Mouse (Mus musculus): ENCODE results near the gene Cyp2w1. TPM values are rescaled to one million over a fixed set of nuclear protein-coding genes. Genes with fewer than 3 reads are reported as not detected.

Cyp2w1 gene
- polyA plus RNA-seq, 1 experiment from 2014 or later, result not detected

GRCm38 (mm10) chr5:139381586-139382513, 29.4 kb downstream of the Cyp2w1 start:
- no peak overlapping the region for H3K4me3 ChIP-seq (ENCODE audit: low read length)

GRCm38 (mm10) chr5:139382760-139383159, 30.3 kb downstream of the Cyp2w1 start:
- H3K27ac ChIP-seq (ENCODE audit: low read depth, low read length), result peak overlapping the region; percentile 66
- peak overlapping the region; percentile 1; the same call in 1 of the 2 replicates for H3K4me2 ChIP-seq (replicated peaks; ENCODE audit: low read depth, low read length)
- H3K4me3 ChIP-seq (ENCODE audit: low read length), result no peak overlapping the region
- 62% methylated on average over 8 of the region's 8 CpGs for WGBS
- H3K36me3 ChIP-seq (ENCODE audit: control insufficient read depth, insufficient read depth, low read length), result no peaks in the 10 kb centered on the region
- H3K27me3 ChIP-seq (ENCODE audit: control insufficient read depth, insufficient read depth, low read length), result no peaks in the 10 kb centered on the region
- H3K4me1 ChIP-seq (ENCODE audit: control insufficient read depth, insufficient read depth, low read length), result peaks cover 74% of the 10 kb centered on the region
- no peak for ATAC-seq (ENCODE audit: low FRiP score, low TSS enrichment)
- H3K9me3 ChIP-seq (ENCODE audit: control insufficient read depth, low read length), result no peaks in the 10 kb centered on the region
- peak overlapping the region; percentile 45; the same call in 1 of the 2 replicates for H3K9ac ChIP-seq (ENCODE audit: low read depth, low read length)

More at GRCm38 (mm10) chr5:139381586-139382513, 29.4 kb downstream of the Cyp2w1 start:
- WGBS, result 84% methylated on average over 18 of the region's 18 CpGs
- peaks cover 76% of the 10 kb centered on the region for H3K4me1 ChIP-seq (ENCODE audit: control insufficient read depth, insufficient read depth, low read length)
- no peaks in the 10 kb centered on the region for H3K36me3 ChIP-seq (ENCODE audit: control insufficient read depth, insufficient read depth, low read length)
- no peaks in the 10 kb centered on the region for H3K27me3 ChIP-seq (ENCODE audit: control insufficient read depth, insufficient read depth, low read length)
- ATAC-seq (ENCODE audit: low FRiP score, low TSS enrichment), result no peak
- H3K4me2 ChIP-seq (replicated peaks; ENCODE audit: low read depth, low read length), result peak overlapping the region; percentile 1
- H3K27ac ChIP-seq (ENCODE audit: low read depth, low read length), result peak overlapping the region; percentile 66; the same call in 1 of the 2 replicates
- no peaks in the 10 kb centered on the region for H3K9me3 ChIP-seq (ENCODE audit: control insufficient read depth, low read length)
- H3K9ac ChIP-seq (ENCODE audit: low read depth, low read length), result 0 out of 2 replicates have a peak overlapping the region, but pooled peaks have one; percentile 45

GRCm38 (mm10) chr5:139383234-139383633, 30.8 kb downstream of the Cyp2w1 start:
- 86% methylated on average over 9 of the region's 9 CpGs for WGBS
- H3K9me3 ChIP-seq (ENCODE audit: control insufficient read depth, low read length), result no peaks in the 10 kb centered on the region
- peaks cover 74% of the 10 kb centered on the region for H3K4me1 ChIP-seq (ENCODE audit: control insufficient read depth, insufficient read depth, low read length)
- no peak overlapping the region for H3K4me3 ChIP-seq (ENCODE audit: low read length)
- no peaks in the 10 kb centered on the region for H3K27me3 ChIP-seq (ENCODE audit: control insufficient read depth, insufficient read depth, low read length)
- H3K36me3 ChIP-seq (ENCODE audit: control insufficient read depth, insufficient read depth, low read length), result no peaks in the 10 kb centered on the region
- H3K9ac ChIP-seq (ENCODE audit: low read depth, low read length), result no peak overlapping the region
- H3K27ac ChIP-seq (ENCODE audit: low read depth, low read length), result peak overlapping the region; percentile 66; the same call in 1 of the 2 replicates
- ATAC-seq (ENCODE audit: low FRiP score, low TSS enrichment), result no peak
- H3K4me2 ChIP-seq (replicated peaks; ENCODE audit: low read depth, low read length), result no peak overlapping the region

- Histone ChIP-seq H3K4me1 (ENCODE audit: control insufficient read depth, insufficient read depth, low read length) (peaks cover 76% of the 10 kb centered on the region), H3K9ac (ENCODE audit: low read depth, low read length) (no peak overlapping the region), H3K9me3 (ENCODE audit: control insufficient read depth, low read length) (no peaks in the 10 kb centered on the region), H3K4me3 (ENCODE audit: low read length) (no peak overlapping the region), H3K27ac (ENCODE audit: low read depth, low read length) (peak overlapping the region; percentile 20; the same call in 1 of the 2 replicates), H3K36me3 (ENCODE audit: control insufficient read depth, insufficient read depth, low read length) (no peaks in the 10 kb centered on the region), H3K27me3 (ENCODE audit: control insufficient read depth, insufficient read depth, low read length) (no peaks in the 10 kb centered on the region), H3K4me2 (replicated peaks; ENCODE audit: low read depth, low read length) (no peak overlapping the region)
- ATAC-seq (ENCODE audit: low FRiP score, low TSS enrichment), result peak; percentile 43
- WGBS, result 30% methylated on average over 10 of the region's 10 CpGs
Observed at GRCm38 (mm10) chr5:139384531-139384930, 32.1 kb downstream of the Cyp2w1 start.

GRCm38 (mm10) chr5:139386047-139386446, 33.6 kb downstream of the Cyp2w1 start:
- Histone ChIP-seq H3K9ac (ENCODE audit: low read depth, low read length) (no peak overlapping the region), H3K4me1 (ENCODE audit: control insufficient read depth, insufficient read depth, low read length) (peaks cover 67% of the 10 kb centered on the region), H3K9me3 (ENCODE audit: control insufficient read depth, low read length) (no peaks in the 10 kb centered on the region), H3K27me3 (ENCODE audit: control insufficient read depth, insufficient read depth, low read length) (no peaks in the 10 kb centered on the region), H3K4me2 (replicated peaks; ENCODE audit: low read depth, low read length) (no peak overlapping the region), H3K36me3 (ENCODE audit: control insufficient read depth, insufficient read depth, low read length) (no peaks in the 10 kb centered on the region), H3K27ac (ENCODE audit: low read depth, low read length) (no peak overlapping the region), H3K4me3 (ENCODE audit: low read length) (no peak overlapping the region)
- no peak for ATAC-seq (ENCODE audit: low FRiP score, low TSS enrichment)
- 93% methylated on average over 5 of the region's 5 CpGs for WGBS

GRCm38 (mm10) chr5:139387329-139388194, 35.1 kb downstream of the Cyp2w1 start:
- H3K27me3 ChIP-seq (ENCODE audit: control insufficient read depth, insufficient read depth, low read length), result no peaks in the 10 kb centered on the region
- 0 out of 2 replicates have a peak, but pooled peaks cover 2% of the 10 kb centered on the region for H3K36me3 ChIP-seq (ENCODE audit: control insufficient read depth, insufficient read depth, low read length)
- H3K27ac ChIP-seq (ENCODE audit: low read depth, low read length), result peak overlapping the region; percentile 63
- H3K9ac ChIP-seq (ENCODE audit: low read depth, low read length), result no peak overlapping the region; the same call in 1 of the 2 replicates
- no peak overlapping the region for H3K4me2 ChIP-seq (replicated peaks; ENCODE audit: low read depth, low read length)
- H3K9me3 ChIP-seq (ENCODE audit: control insufficient read depth, low read length), result no peaks in the 10 kb centered on the region
- H3K4me1 ChIP-seq (ENCODE audit: control insufficient read depth, insufficient read depth, low read length), result peaks cover 54% of the 10 kb centered on the region
- no peak overlapping the region for H3K4me3 ChIP-seq (ENCODE audit: low read length)
- 62% methylated on average over 10 of the region's 10 CpGs for WGBS
- ATAC-seq (ENCODE audit: low FRiP score, low TSS enrichment), result no peak

GRCm38 (mm10) chr5:139388195-139388570, 35.8 kb downstream of the Cyp2w1 start:
- Histone ChIP-seq H3K27ac (ENCODE audit: low read depth, low read length) (peak overlapping the region; percentile 63; the same call in 1 of the 2 replicates), H3K27me3 (ENCODE audit: control insufficient read depth, insufficient read depth, low read length) (no peaks in the 10 kb centered on the region), H3K9ac (ENCODE audit: low read depth, low read length) (no peak overlapping the region), H3K4me3 (ENCODE audit: low read length) (no peak overlapping the region), H3K9me3 (ENCODE audit: control insufficient read depth, low read length) (no peaks in the 10 kb centered on the region), H3K4me1 (ENCODE audit: control insufficient read depth, insufficient read depth, low read length) (peaks cover 50% of the 10 kb centered on the region), H3K4me2 (replicated peaks; ENCODE audit: low read depth, low read length) (no peak overlapping the region), H3K36me3 (ENCODE audit: control insufficient read depth, insufficient read depth, low read length) (0 out of 2 replicates have a peak, but pooled peaks cover 6% of the 10 kb centered on the region)
- no peak for ATAC-seq (ENCODE audit: low FRiP score, low TSS enrichment)
- 42% methylated on average over 4 of the region's 4 CpGs for WGBS

- WGBS, result 60% methylated on average over 17 of the region's 17 CpGs
- H3K9ac ChIP-seq (ENCODE audit: low read depth, low read length), result no peak overlapping the region; the same call in 1 of the 2 replicates
- H3K36me3 ChIP-seq (ENCODE audit: control insufficient read depth, insufficient read depth, low read length), result 0 out of 2 replicates have a peak, but pooled peaks cover 6% of the 10 kb centered on the region
- H3K27ac ChIP-seq (ENCODE audit: low read depth, low read length), result peak overlapping the region; percentile 63; the same call in 1 of the 2 replicates
- no peaks in the 10 kb centered on the region for H3K9me3 ChIP-seq (ENCODE audit: control insufficient read depth, low read length)
- no peak overlapping the region for H3K4me3 ChIP-seq (ENCODE audit: low read length)
- no peak for ATAC-seq (ENCODE audit: low FRiP score, low TSS enrichment)
- no peaks in the 10 kb centered on the region for H3K27me3 ChIP-seq (ENCODE audit: control insufficient read depth, insufficient read depth, low read length)
- no peak overlapping the region for H3K4me2 ChIP-seq (replicated peaks; ENCODE audit: low read depth, low read length)
- H3K4me1 ChIP-seq (ENCODE audit: control insufficient read depth, insufficient read depth, low read length), result peaks cover 46% of the 10 kb centered on the region
Observed at GRCm38 (mm10) chr5:139388694-139389675, 36.6 kb downstream of the Cyp2w1 start.

All from kidney, embryonic 14.5 days (tissue).